Mouse (Mus musculus) limb, embryonic 12.5 days (tissue): ENCODE measurements around the gene Sstr2. TPM values are rescaled to one million over a fixed set of nuclear protein-coding genes. Genes with fewer than 3 reads are reported as not detected.

Experiments
- ATAC-seq: fragments of 200-750 bp; cut with Nextera tagmentation; 2 replicates; pipeline ENCODE4 v1.8.0; 2017; ENCODE audit warnings: low read depth, moderate TSS enrichment; ENCODE audit not compliant: insufficient number of reproducible peaks, insufficient read depth, low FRiP score, low TSS enrichment
- H3K27ac ChIP-seq: fragments of 300-500 bp; sonication (generic); 2 replicates; pipeline ENCODE4 v1.5.1; 2016; ENCODE audit warnings: mild to moderate bottlenecking, moderate library complexity
- H3K27me3 ChIP-seq: fragments of 300-500 bp; sonication (generic); 2 replicates; pipeline ENCODE4 v1.6.1; 2016; ENCODE audit warnings: mild to moderate bottlenecking, moderate library complexity
- H3K36me3 ChIP-seq: fragments of 300-500 bp; sonication (generic); 2 replicates; pipeline ENCODE4 v1.6.1; 2016; ENCODE audit warnings: mild to moderate bottlenecking, moderate library complexity
- H3K4me1 ChIP-seq: fragments of 300-500 bp; sonication (generic); replicated peaks from 2 replicates; pipeline ENCODE4 v1.6.1; 2016
- H3K4me2 ChIP-seq: fragments of 300-500 bp; sonication (generic); 2 replicates; pipeline ENCODE4 v1.6.1; 2016; ENCODE audit warnings: mild to moderate bottlenecking, moderate library complexity
- H3K4me3 ChIP-seq: fragments of 300-500 bp; sonication (generic); replicated peaks from 2 replicates; pipeline ENCODE4 v1.5.1; 2016; ENCODE audit warnings: mild to moderate bottlenecking
- H3K9ac ChIP-seq: fragments of 300-500 bp; sonication (generic); replicated peaks from 2 replicates; pipeline ENCODE4 v1.6.1; 2016; ENCODE audit warnings: mild to moderate bottlenecking, moderate library complexity
- H3K9me3 ChIP-seq: fragments of 300-500 bp; sonication (generic); 2 replicates; pipeline ENCODE4 v1.6.1; 2016; ENCODE audit warnings: mild to moderate bottlenecking, moderate library complexity
- WGBS: fragments of 180-500 bp; shearing (Covaris S2); methylation state at CpG from one replicate; pipeline ENCODE4 v1.1.7; 2016; 5-methylcytosine and 5-hydroxymethylcytosine counted together
- polyA plus RNA-seq: library from polyadenylated mRNA; unstranded; fragments of >200 nt; fragmentation: Nextera tagmentation; extraction: Ambion mirVana; gene quantifications from 2 replicates; pipeline ENCODE4 v1.2.1, GENCODE M21; 2016

Sstr2 gene
- polyA plus RNA-seq, 1 experiment from 2014 or later = 0.78 TPM

GRCm38 (mm10) chr11:113621001-113621400 lies 1.9 kb downstream of the Sstr2 start:
- Histone ChIP-seq H3K4me1 (peaks cover 24% of the 10 kb centered on the region), H3K27ac (no peak overlapping the region), H3K9ac (no peak overlapping the region), H3K9me3 (no peaks in the 10 kb centered on the region), H3K4me3 (no peak overlapping the region), H3K36me3 (0 out of 2 replicates have a peak, but pooled peaks cover 8% of the 10 kb centered on the region), H3K27me3 (peaks cover 51% of the 10 kb centered on the region), H3K4me2 (no peak overlapping the region)
- WGBS = 60% methylated on average over 2 of the region's 2 CpGs
- ATAC-seq = no peak

DNA sequence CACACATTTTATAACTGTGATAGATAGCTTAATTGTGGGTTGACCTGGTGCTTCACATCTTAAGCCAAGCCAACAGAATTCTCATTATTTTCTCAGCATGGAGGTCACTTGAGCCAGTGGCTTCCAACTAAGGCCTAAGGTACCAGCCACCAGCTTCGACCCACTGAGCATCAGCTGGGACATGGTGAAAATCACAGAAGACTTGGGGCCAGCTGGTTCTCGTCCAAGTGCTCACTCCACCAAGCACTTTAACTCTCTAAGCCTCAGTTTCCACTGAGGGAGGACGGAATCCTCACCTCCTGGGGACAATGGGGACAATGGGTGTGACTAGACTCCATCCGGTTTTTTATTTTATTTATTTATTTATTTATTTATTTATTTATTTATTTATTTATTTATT lies 2.9 kb downstream of the Sstr2 start:
- Histone ChIP-seq H3K4me1 (peaks cover 24% of the 10 kb centered on the region), H3K27ac (no peak overlapping the region), H3K27me3 (peaks cover 51% of the 10 kb centered on the region), H3K4me3 (no peak overlapping the region), H3K36me3 (0 out of 2 replicates have a peak, but pooled peaks cover 8% of the 10 kb centered on the region), H3K9ac (no peak overlapping the region), H3K9me3 (no peaks in the 10 kb centered on the region), H3K4me2 (no peak overlapping the region)
- ATAC-seq = no peak
- WGBS = 87% methylated on average over 4 of the region's 4 CpGs

- Histone ChIP-seq H3K27ac (no peak overlapping the region), H3K9ac (no peak overlapping the region), H3K4me1 (peaks cover under 1% of the 10 kb centered on the region; the same call in 1 of the 2 replicates), H3K4me2 (no peak overlapping the region), H3K36me3 (0 out of 2 replicates have a peak, but pooled peaks cover 8% of the 10 kb centered on the region), H3K9me3 (no peaks in the 10 kb centered on the region), H3K27me3 (peaks cover 17% of the 10 kb centered on the region), H3K4me3 (no peak overlapping the region)
- WGBS = 88% methylated on average over 18 of the region's 18 CpGs
- ATAC-seq = no peak
Measured at GRCm38 (mm10) chr11:113625437-113625836, 6.3 kb downstream of the Sstr2 start.

DNA sequence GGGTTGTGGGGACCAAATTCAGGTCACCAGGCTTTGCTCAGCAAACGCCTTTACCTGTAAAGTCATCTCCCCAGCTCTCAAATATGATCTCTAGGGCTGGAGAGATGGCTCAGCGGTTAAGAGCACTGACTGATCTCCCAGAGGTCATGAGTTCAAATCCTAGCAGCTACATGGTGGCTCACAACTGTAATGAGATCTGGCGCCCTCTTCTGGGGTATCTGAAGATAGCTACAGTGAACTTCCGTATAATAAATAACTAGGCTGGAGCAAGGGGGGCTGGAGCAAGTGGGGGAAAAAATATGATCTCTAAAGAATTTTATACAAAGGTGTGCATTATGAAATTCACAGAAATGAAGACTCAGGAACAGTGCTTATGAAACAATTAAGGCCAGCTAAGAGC lies 8.6 kb downstream of the Sstr2 start:
- WGBS = 49% methylated on average over 4 of the region's 4 CpGs
- ATAC-seq = no peak
- Histone ChIP-seq H3K27ac (no peak overlapping the region), H3K27me3 (no peaks in the 10 kb centered on the region), H3K4me2 (no peak overlapping the region), H3K9me3 (no peaks in the 10 kb centered on the region), H3K4me3 (no peak overlapping the region), H3K36me3 (0 out of 2 replicates have a peak, but pooled peaks cover 8% of the 10 kb centered on the region), H3K4me1 (no peaks in the 10 kb centered on the region), H3K9ac (no peak overlapping the region)

GRCm38 (mm10) chr11:113630642-113631041 lies 11.5 kb downstream of the Sstr2 start:
- no peaks in the 10 kb centered on the region for H3K9me3 ChIP-seq
- no peaks in the 10 kb centered on the region for H3K36me3 ChIP-seq
- H3K27ac ChIP-seq = no peak overlapping the region
- H3K27me3 ChIP-seq = no peaks in the 10 kb centered on the region
- no peak overlapping the region for H3K4me2 ChIP-seq
- H3K9ac ChIP-seq = no peak overlapping the region
- WGBS = 65% methylated on average over 7 of the region's 7 CpGs
- H3K4me3 ChIP-seq = no peak overlapping the region
- no peak for ATAC-seq
- no peaks in the 10 kb centered on the region for H3K4me1 ChIP-seq

GRCm38 (mm10) chr11:113631302-113631701 lies 12.2 kb downstream of the Sstr2 start:
- H3K4me1 ChIP-seq = no peaks in the 10 kb centered on the region
- no peaks in the 10 kb centered on the region for H3K27me3 ChIP-seq
- no peak overlapping the region for H3K4me3 ChIP-seq
- no peak for ATAC-seq
- 85% methylated on average over 7 of the region's 8 CpGs for WGBS
- H3K27ac ChIP-seq = no peak overlapping the region
- H3K36me3 ChIP-seq = no peaks in the 10 kb centered on the region
- H3K9me3 ChIP-seq = no peaks in the 10 kb centered on the region
- H3K4me2 ChIP-seq = no peak overlapping the region
- no peak overlapping the region for H3K9ac ChIP-seq

GRCm38 (mm10) chr11:113631862-113632261 lies 12.7 kb downstream of the Sstr2 start:
- 81% methylated on average over 8 of the region's 8 CpGs for WGBS
- ATAC-seq = no peak
- Histone ChIP-seq H3K27me3 (no peaks in the 10 kb centered on the region), H3K36me3 (no peaks in the 10 kb centered on the region), H3K4me1 (no peaks in the 10 kb centered on the region), H3K4me3 (no peak overlapping the region), H3K9ac (no peak overlapping the region), H3K27ac (no peak overlapping the region), H3K9me3 (no peaks in the 10 kb centered on the region), H3K4me2 (no peak overlapping the region)

DNA sequence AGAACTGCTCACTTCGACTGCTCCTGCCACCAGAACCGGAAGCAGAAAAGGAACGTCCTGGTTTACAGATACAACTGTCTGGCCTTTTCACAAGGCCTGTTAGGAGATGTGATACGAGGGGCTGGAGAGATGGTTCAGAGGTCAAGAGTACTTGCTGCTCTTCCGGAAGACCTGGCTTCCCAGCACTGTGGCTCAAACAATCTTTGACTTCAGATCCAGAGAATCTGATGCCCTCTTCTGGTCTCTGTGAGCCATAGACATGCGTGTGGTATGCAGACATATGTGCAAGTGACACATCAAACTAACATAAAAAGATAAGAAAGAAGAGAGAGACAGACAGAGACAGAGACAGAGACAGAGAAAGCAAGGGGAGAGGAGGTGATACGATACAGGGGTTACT lies 13.2 kb downstream of the Sstr2 start:
- no peak overlapping the region for H3K4me3 ChIP-seq
- no peaks in the 10 kb centered on the region for H3K27me3 ChIP-seq
- no peak overlapping the region for H3K27ac ChIP-seq
- H3K9ac ChIP-seq = no peak overlapping the region
- no peaks in the 10 kb centered on the region for H3K9me3 ChIP-seq
- H3K4me1 ChIP-seq = no peaks in the 10 kb centered on the region
- H3K36me3 ChIP-seq = no peaks in the 10 kb centered on the region
- 81% methylated on average over 7 of the region's 7 CpGs for WGBS
- no peak for ATAC-seq
- H3K4me2 ChIP-seq = no peak overlapping the region

GRCm38 (mm10) chr11:113633398-113633797 lies 14.3 kb downstream of the Sstr2 start:
- ATAC-seq = no peak
- H3K4me3 ChIP-seq = no peak overlapping the region
- peaks cover 6% of the 10 kb centered on the region; the same call in 1 of the 2 replicates for H3K9me3 ChIP-seq
- H3K4me1 ChIP-seq = no peaks in the 10 kb centered on the region
- H3K27ac ChIP-seq = no peak overlapping the region
- no peaks in the 10 kb centered on the region for H3K36me3 ChIP-seq
- no peak overlapping the region for H3K9ac ChIP-seq
- no peak overlapping the region for H3K4me2 ChIP-seq
- H3K27me3 ChIP-seq = no peaks in the 10 kb centered on the region
- 90% methylated on average over 5 of the region's 5 CpGs for WGBS

- Histone ChIP-seq H3K4me3 (no peak overlapping the region), H3K27ac (no peak overlapping the region), H3K9me3 (peaks cover 9% of the 10 kb centered on the region; the same call in 1 of the 2 replicates), H3K4me1 (no peaks in the 10 kb centered on the region), H3K36me3 (no peaks in the 10 kb centered on the region), H3K4me2 (no peak overlapping the region), H3K27me3 (no peaks in the 10 kb centered on the region), H3K9ac (no peak overlapping the region)
- ATAC-seq = no peak
- WGBS = 69% methylated on average over 10 of the region's 10 CpGs
Measured at GRCm38 (mm10) chr11:113634699-113635121, 15.6 kb downstream of the Sstr2 start.

DNA sequence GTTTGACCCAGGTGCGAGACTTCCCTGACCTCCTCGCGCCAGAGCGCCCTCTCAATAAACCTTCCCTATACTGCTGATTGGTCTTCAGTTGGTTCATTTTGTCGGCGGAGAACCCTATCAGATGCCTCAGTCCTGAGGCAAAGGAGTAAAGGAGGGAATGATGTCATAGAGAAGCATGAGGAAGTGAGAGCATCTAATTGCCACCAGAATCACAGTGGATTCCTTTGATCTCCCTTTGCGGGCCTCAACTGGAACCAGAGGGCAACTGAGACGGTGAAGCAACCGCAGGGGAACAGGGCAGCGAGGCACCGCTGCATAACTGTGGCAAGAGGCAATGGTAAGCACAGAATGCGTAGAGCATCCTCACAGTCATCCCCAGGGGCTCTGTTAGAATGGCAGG lies 19.5 kb downstream of the Sstr2 start:
- Histone ChIP-seq H3K4me2 (no peak overlapping the region), H3K27me3 (no peaks in the 10 kb centered on the region; the same call in 1 of the 2 replicates), H3K4me3 (no peak overlapping the region), H3K9me3 (peaks cover 9% of the 10 kb centered on the region; the same call in 1 of the 2 replicates), H3K4me1 (no peaks in the 10 kb centered on the region), H3K9ac (no peak overlapping the region), H3K36me3 (no peaks in the 10 kb centered on the region), H3K27ac (no peak overlapping the region)
- 82% methylated on average over 12 of the region's 12 CpGs for WGBS
- no peak for ATAC-seq

DNA sequence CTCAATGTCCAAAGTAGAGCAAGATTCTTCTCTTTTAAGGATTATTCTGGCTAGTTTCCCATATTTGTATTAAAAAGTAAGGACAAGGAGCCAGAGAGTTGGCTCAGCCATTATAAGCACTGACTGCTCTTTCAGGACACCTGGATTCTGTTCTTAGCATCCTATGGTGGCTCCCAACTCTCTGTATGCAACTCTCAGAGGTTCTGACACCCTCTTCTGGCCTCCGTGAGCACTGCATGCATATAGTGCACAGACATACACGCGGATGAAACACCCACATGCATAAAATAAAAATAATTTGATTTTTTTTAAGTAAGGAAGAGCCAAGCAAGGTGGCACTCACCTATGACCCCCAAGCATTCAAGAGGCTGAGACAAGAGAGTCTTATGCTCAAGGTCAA lies 26.0 kb downstream of the Sstr2 start:
- 86% methylated on average over 3 of the region's 3 CpGs for WGBS
- Histone ChIP-seq H3K4me3 (no peak overlapping the region), H3K4me1 (peaks cover 16% of the 10 kb centered on the region), H3K9me3 (no peaks in the 10 kb centered on the region; the same call in 1 of the 2 replicates), H3K36me3 (no peaks in the 10 kb centered on the region), H3K27me3 (no peaks in the 10 kb centered on the region; the same call in 1 of the 2 replicates), H3K4me2 (no peak overlapping the region), H3K27ac (no peak overlapping the region), H3K9ac (no peak overlapping the region)
- no peak for ATAC-seq
